Mouse (Mus musculus): ENCODE data around the gene Efna3. TPM values are rescaled to one million over a fixed set of nuclear protein-coding genes. Genes with fewer than 3 reads are reported as not detected.

Efna3 gene
- total and polyA plus RNA-seq, 2 experiments from 2014 or later = 0.44 TPM; not detected in 1

- ATAC-seq (ENCODE audit: insufficient read depth, low read depth) (peak; percentile 42), DNase-seq (ENCODE audit: low spot score) (peak; percentile 63)
- Histone ChIP-seq H3K4me2 (ENCODE audit: low read depth, low read length) (peak overlapping the region; percentile 92), H3K27me3 (ENCODE audit: control insufficient read depth, insufficient read depth, low read length) (no peaks in the 10 kb centered on the region), H3K36me3 (replicated peaks; ENCODE audit: control insufficient read depth, insufficient read depth, low read length) (peaks cover 20% of the 10 kb centered on the region), H3K4me3 (ENCODE audit: low read depth, low read length) (peak overlapping the region; percentile 78), H3K4me1 (ENCODE audit: control insufficient read depth, insufficient read depth) (peaks cover 23% of the 10 kb centered on the region), H3K9me3 (replicated peaks; ENCODE audit: control insufficient read depth, low read length) (no peaks in the 10 kb centered on the region), H3K27ac (ENCODE audit: low read depth) (peak overlapping the region; percentile 94), H3K9ac (replicated peaks; ENCODE audit: low read depth, low read length) (peak overlapping the region; percentile 87)
- TF ChIP-seq EP300 (IDR thresholded peaks at IDR 0.05; ENCODE audit: low read depth) (peak; percentile 94), CTCF (IDR thresholded peaks at IDR 0.05; ENCODE audit: low read depth) (no peak)
- 38% methylated on average over 7 of the region's 7 CpGs for WGBS
These were observed 44.7 kb downstream of the Efna3 start for GRCm38 (mm10) chr3:89278107-89278506.

- ATAC-seq (ENCODE audit: insufficient read depth, low read depth) (peak; percentile 14; the same call in 1 of the 2 replicates), DNase-seq (ENCODE audit: low spot score) (peak; percentile 71)
- 18% methylated on average over 14 of the region's 14 CpGs for WGBS
- Histone ChIP-seq H3K27ac (ENCODE audit: low read depth) (peak overlapping the region; percentile 94), H3K4me2 (ENCODE audit: low read depth, low read length) (peak overlapping the region; percentile 92), H3K9ac (replicated peaks; ENCODE audit: low read depth, low read length) (peak overlapping the region; percentile 87), H3K4me3 (ENCODE audit: low read depth, low read length) (peak overlapping the region; percentile 78), H3K36me3 (replicated peaks; ENCODE audit: control insufficient read depth, insufficient read depth, low read length) (peaks cover 25% of the 10 kb centered on the region), H3K9me3 (replicated peaks; ENCODE audit: control insufficient read depth, low read length) (no peaks in the 10 kb centered on the region), H3K27me3 (ENCODE audit: control insufficient read depth, insufficient read depth, low read length) (no peaks in the 10 kb centered on the region), H3K4me1 (ENCODE audit: control insufficient read depth, insufficient read depth) (peaks cover 23% of the 10 kb centered on the region)
- no peak for TF ChIP-seq CTCF (IDR thresholded peaks at IDR 0.05; ENCODE audit: low read depth)
- no peak for TF ChIP-seq EP300 (IDR thresholded peaks at IDR 0.05; ENCODE audit: low read depth)
These were observed 45.3 kb downstream of the Efna3 start for GRCm38 (mm10) chr3:89277281-89278021.

- ATAC-seq (ENCODE audit: insufficient read depth, low read depth) (no peak), DNase-seq (ENCODE audit: low spot score) (no peak)
- WGBS = 86% methylated on average over 13 of the region's 13 CpGs
- no peak overlapping the region for H3K4me2 ChIP-seq (ENCODE audit: low read depth, low read length)
- no peaks in the 10 kb centered on the region for H3K27me3 ChIP-seq (ENCODE audit: control insufficient read depth, insufficient read depth, low read length)
- TF ChIP-seq EP300 (IDR thresholded peaks at IDR 0.05; ENCODE audit: low read depth) (no peak), CTCF (IDR thresholded peaks at IDR 0.05; ENCODE audit: low read depth) (no peak)
- H3K4me3 ChIP-seq (ENCODE audit: low read depth, low read length) = no peak overlapping the region
- H3K36me3 ChIP-seq (replicated peaks; ENCODE audit: control insufficient read depth, insufficient read depth, low read length) = peaks cover 38% of the 10 kb centered on the region
- no peaks in the 10 kb centered on the region for H3K9me3 ChIP-seq (replicated peaks; ENCODE audit: control insufficient read depth, low read length)
- H3K4me1 ChIP-seq (ENCODE audit: control insufficient read depth, insufficient read depth) = peaks cover 23% of the 10 kb centered on the region
- no peak overlapping the region for H3K27ac ChIP-seq (ENCODE audit: low read depth)
- no peak overlapping the region for H3K9ac ChIP-seq (replicated peaks; ENCODE audit: low read depth, low read length)
These were observed 46.7 kb downstream of the Efna3 start for GRCm38 (mm10) chr3:89276061-89276460.

GRCm38 (mm10) chr3:89271760-89272159, 51.0 kb downstream of the Efna3 start:
- TF ChIP-seq EP300 (IDR thresholded peaks at IDR 0.05; ENCODE audit: low read depth) (no peak), CTCF (IDR thresholded peaks at IDR 0.05; ENCODE audit: low read depth) (no peak)
- Histone ChIP-seq H3K27ac (ENCODE audit: low read depth) (no peak overlapping the region), H3K9me3 (replicated peaks; ENCODE audit: control insufficient read depth, low read length) (no peaks in the 10 kb centered on the region), H3K4me1 (ENCODE audit: control insufficient read depth, insufficient read depth) (peaks cover 18% of the 10 kb centered on the region), H3K4me2 (ENCODE audit: low read depth, low read length) (no peak overlapping the region), H3K4me3 (ENCODE audit: low read depth, low read length) (no peak overlapping the region), H3K36me3 (replicated peaks; ENCODE audit: control insufficient read depth, insufficient read depth, low read length) (peaks cover 38% of the 10 kb centered on the region), H3K9ac (replicated peaks; ENCODE audit: low read depth, low read length) (no peak overlapping the region), H3K27me3 (ENCODE audit: control insufficient read depth, insufficient read depth, low read length) (no peaks in the 10 kb centered on the region)
- DNase-seq (ENCODE audit: low spot score) (no peak), ATAC-seq (ENCODE audit: insufficient read depth, low read depth) (no peak; the same call in 1 of the 2 replicates)
- WGBS = 47% methylated on average over 6 of the region's 6 CpGs

- peaks cover 20% of the 10 kb centered on the region for H3K4me1 ChIP-seq (ENCODE audit: control insufficient read depth, insufficient read depth)
- peak overlapping the region; percentile 85 for H3K27ac ChIP-seq (ENCODE audit: low read depth)
- no peaks in the 10 kb centered on the region for H3K27me3 ChIP-seq (ENCODE audit: control insufficient read depth, insufficient read depth, low read length)
These were observed 51.9 kb downstream of the Efna3 start for GRCm38 (mm10) chr3:89270891-89271290.

More at GRCm38 (mm10) chr3:89270891-89271290, 51.9 kb downstream of the Efna3 start:
- 38% methylated on average over 6 of the region's 6 CpGs for WGBS
- Histone ChIP-seq H3K9me3 (replicated peaks; ENCODE audit: control insufficient read depth, low read length) (no peaks in the 10 kb centered on the region), H3K9ac (replicated peaks; ENCODE audit: low read depth, low read length) (peak overlapping the region; percentile 71; the same call in 1 of the 2 replicates), H3K36me3 (replicated peaks; ENCODE audit: control insufficient read depth, insufficient read depth, low read length) (peaks cover 35% of the 10 kb centered on the region), H3K4me3 (ENCODE audit: low read depth, low read length) (peak overlapping the region; percentile 65; the same call in 1 of the 2 replicates), H3K4me2 (ENCODE audit: low read depth, low read length) (peak overlapping the region; percentile 77)
- TF ChIP-seq CTCF (IDR thresholded peaks at IDR 0.05; ENCODE audit: low read depth) (no peak), EP300 (IDR thresholded peaks at IDR 0.05; ENCODE audit: low read depth) (no peak)
- ATAC-seq (ENCODE audit: insufficient read depth, low read depth) (peak; percentile 45), DNase-seq (ENCODE audit: low spot score) (peak; percentile 38)

All from heart, postnatal 0 days (tissue).